Mouse (Mus musculus) urinary bladder, postnatal 25 days (tissue): ENCODE measurements at regions not wholly inside any gene's neighbourhood (a gene's known extent, or its start where the extent isn't known, plus 50 kb on each side); places are given as distances from the start of the nearest gene placed in this dataset.

Experiments
- DNase-seq: peaks from one replicate; pipeline ENCODE4 v3.0.0; 2022; ENCODE audit warnings: low spot score

DNA sequence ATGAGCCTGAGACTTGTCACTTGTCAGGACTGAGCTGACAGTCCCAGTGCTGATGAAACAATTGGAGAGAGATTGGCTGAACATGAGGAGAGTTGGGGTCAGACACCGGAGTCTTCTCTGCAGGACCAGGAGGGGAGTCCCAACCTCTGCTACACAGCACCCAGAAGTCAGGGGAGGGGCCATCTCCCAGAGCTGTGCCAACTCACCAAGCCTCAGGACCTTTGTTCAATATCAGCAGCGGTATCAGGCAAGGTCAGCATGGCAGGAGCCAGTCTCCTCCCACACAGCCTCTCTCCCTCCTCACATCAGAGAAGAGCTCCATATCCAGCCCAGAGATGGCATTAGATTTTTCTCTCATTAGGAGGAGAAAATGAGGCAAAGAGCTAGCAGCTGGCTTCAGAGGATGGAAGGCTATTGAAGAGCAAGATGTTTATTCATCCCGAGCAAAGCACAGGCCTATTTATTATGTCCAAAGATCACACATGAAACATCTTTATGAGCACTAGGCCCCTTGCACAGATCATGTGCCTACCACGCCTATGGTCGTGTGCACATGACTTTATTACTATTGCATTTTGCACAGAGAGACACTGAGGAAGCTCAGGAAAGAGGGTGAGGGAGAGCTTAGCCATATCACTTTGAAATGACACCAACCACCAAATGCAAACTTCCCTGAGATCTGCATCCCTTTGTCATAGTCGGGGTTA lies 532.9 kb downstream of the Tshz3 start:
- DNase-seq: no peak

DNA sequence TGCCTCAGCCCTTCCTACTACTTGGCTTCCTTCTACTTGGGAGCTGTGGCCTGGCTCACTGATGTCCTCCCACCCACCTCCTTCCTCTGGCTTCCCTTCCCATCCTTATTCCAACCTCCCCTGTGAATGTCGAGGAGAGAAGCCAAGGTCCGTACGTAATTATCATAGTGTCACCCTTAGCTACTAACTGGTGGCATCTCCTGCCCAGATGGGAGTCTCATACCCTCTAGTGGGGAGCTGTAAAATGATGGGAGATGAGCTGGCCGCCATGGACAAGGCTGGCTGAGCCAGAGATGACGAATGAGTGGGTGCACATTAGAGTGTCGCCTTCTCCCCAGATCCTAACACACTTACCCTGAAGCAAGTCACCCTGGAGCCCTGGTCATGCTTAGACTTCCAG lies 532.6 kb downstream of the Zfp536 start:
- no peak for DNase-seq

DNA sequence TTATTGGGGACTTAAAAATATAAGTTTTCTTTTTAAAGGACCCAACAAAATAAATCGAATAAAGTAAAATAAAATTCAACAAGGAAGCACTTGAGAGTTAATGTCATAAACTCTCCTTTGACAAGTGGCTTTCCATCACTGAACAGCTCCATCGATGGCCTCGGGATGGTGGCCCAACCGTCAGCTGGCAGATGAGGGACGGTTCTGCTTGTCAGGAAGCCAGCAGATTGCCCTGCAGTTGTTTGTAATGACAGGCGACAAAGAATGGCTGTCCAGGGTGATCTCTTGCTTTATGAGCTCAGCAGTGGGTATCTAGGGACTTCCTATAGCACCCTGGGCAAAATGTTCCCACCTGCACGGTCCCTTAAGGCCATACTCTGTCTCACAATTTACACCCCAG lies 531.7 kb downstream of the Zfp536 start:
- DNase-seq: no peak

GRCm38 (mm10) chr7:37242476-37242875 lies 531.0 kb downstream of the Zfp536 start:
- no peak for DNase-seq

GRCm38 (mm10) chr7:37246156-37246555 lies 527.3 kb downstream of the Zfp536 start:
- no peak for DNase-seq

GRCm38 (mm10) chr7:37254431-37254830 lies 519.0 kb downstream of the Zfp536 start:
- DNase-seq: no peak

GRCm38 (mm10) chr7:37255840-37256239 lies 517.6 kb downstream of the Zfp536 start:
- DNase-seq: no peak

DNA sequence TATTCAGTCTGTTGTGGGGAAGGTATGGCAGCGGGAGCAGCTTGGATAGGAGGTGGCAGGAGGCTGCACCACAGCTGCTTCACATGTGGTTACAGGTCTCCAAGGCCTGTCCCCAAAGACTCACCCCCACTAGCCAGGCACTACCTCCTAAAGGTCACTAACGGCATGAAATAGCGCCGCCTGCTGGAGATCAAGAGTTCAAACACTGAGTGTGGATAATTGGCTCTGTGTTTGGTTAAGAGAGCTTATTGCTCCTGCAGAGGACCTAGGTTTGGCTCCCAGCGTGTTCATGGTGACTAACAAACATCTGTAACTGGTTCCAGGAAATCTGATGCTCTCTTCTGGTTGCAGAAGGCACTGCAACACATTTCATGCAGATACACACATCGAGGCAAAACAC lies 514.1 kb downstream of the Zfp536 start:
- DNase-seq: no peak

DNA sequence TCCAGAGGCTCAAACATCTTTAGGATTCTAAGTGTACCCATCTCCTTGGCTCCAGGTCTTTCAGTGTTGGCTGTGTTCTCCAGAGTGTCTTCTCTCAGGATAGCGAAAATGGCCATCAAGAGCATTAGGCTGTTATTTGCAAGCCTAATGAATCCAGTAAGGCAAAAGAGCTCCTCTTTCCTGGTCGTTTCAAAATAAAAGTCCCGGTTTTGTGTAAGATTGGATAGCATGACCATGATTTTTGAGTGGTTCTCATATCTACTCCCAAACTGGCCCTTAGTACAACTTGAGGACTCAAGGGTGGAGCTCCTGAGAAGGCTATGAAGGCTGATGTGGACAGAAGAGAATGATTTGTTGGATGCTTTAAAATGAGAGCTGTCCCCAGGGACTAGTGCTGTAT lies 510.6 kb downstream of the Zfp536 start:
- DNase-seq: no peak

GRCm38 (mm10) chr7:37267404-37267803 lies 506.0 kb downstream of the Zfp536 start:
- DNase-seq: no peak

- DNase-seq: no peak
Observed at GRCm38 (mm10) chr7:37270841-37271240, 502.6 kb downstream of the Zfp536 start.

GRCm38 (mm10) chr7:37290018-37290417 lies 483.4 kb downstream of the Zfp536 start:
- DNase-seq: no peak

DNA sequence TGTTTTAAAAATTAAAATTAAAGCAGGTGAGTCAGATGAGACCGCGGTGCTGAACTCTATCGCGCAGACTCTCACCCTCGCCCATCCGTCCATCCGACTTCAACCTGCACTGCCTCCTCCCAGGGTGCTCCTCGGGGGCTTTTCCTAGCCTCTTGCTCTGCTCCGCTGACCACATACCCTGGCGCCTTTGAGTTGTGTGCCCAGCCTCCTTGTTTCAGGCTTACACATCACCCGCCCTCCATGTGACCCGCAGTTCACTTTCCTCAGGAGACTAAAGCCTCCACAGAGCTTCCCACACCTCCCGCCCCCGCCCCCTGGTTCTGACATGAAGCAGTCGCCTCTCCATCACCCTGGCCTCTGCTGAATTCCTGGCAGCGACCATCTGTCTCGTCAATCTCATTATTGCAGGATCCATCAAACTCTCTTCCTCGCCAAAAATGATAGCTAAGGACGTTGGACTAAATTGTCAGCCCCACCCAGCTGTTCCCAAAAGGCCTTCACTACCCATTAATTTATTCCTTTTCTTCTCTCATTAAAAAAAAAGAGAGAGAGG lies 482.9 kb downstream of the Zfp536 start:
- no peak for DNase-seq

GRCm38 (mm10) chr7:37291726-37292125 lies 481.7 kb downstream of the Zfp536 start:
- DNase-seq: peak; percentile 6

GRCm38 (mm10) chr7:37292554-37292953 lies 480.9 kb downstream of the Zfp536 start:
- DNase-seq: no peak

DNA sequence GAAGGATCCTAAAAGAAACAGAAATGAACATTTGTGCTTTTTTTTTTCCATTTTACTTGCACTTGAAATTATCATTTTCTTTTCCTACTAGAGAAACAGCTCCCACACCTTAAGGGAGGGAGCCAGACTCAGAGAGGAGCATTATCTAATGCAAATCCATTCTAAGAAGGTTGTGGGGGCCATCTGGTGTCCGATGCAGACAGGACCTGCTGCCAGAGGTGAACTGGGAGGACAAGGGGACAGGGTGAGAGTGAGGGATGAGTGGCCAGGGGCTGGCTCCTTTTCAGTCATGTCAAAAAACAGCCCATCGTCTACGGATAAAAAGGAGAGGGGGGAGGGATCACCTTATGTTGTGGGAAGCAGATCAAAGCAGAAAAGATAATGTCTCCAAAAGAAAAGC lies 474.6 kb downstream of the Zfp536 start:
- DNase-seq: no peak

DNA sequence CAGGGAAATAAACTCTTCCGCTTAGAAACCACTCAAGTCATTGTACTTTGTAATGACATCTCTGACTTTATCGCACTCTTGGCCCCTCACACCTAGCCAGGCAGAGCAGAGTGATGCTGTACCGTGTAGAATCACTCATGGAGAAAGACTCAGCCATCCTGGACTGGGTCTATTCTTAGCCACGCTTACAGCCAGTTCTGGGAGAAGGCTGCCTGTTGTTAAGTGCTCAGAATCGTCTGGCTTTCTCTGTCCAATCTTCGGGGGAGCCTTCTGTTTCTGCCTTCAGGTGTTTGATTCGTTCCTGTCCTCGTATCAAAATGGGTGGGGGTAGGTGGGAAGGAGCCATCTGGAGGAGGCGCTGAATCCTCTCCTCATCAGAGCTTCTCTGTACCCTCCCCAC lies 468.0 kb downstream of the Zfp536 start:
- no peak for DNase-seq

DNA sequence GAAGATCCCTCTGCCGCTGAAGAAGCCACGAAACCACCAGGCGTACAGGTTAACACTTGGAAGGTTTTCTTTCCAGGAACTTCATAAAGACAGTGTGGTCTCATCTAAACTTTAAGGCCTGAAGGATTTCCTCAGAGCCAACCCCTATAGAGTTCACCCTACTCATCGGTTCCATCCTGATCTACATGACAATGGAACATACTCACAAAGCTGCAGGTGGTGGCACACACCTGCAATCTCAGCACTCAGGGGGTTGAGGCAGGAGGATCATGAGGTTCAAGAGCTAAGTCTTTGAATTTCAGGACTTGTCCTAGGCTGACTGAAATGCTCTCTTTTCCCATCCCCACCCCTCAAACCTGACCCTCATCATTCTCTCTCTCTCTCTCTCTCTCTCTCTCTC lies 466.2 kb downstream of the Zfp536 start:
- no peak for DNase-seq

DNA sequence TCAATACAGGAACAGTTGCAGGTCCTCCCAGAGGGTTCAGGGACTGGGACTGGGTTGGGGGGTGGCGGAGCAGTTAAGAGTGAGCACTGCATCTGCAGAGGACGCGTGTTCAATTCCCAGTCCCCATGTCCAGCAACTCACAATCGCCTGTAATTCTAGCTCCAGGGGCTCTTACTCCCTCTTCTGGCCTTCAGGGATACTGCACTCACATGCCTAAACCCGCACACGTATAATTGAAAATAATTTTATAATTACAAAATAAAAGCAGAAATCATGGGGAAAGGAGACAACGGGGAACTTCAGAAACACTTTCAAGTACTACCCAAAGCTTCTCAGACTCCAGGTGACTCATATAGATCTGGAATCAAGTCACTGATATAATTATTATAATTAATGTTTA lies 448.8 kb downstream of the Zfp536 start:
- no peak for DNase-seq

DNA sequence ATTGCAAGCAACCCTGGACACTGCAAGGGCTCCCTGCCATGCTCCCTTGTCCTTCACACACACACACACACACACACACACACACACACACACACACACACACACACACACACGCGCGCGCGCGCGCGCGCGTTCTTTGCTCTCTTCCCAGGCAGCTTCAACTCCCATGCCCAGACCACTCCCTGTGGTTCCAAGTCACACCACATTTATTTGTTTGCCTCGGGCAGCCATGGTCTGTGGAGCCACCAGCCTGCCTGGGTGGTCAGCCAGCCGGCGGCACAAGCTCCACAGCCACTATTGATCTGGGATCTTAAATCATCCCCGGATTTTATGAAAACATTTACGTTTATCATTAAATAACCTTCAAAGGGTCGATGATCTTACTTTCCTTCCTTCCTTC lies 440.0 kb downstream of the Zfp536 start:
- DNase-seq: no peak

DNA sequence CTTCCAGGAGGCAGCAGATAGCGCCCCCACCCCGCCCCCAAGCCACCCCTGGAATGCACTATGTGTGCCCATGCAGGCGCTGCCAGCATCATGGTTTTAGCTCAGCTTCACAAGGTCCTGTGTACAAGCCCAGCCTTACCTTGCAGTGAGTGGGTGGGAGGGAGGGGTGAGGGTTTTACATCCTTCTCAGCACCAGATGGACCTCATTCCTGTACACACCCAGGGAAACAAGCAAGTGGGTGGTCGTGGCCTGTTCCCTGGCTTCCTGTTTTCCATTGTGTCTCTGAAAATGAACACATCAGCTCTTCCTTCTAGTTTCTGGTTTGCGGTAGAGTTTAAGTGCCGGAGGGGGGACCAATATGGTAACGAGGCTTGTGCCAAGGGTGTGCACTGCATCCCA lies 438.2 kb downstream of the Zfp536 start:
- DNase-seq: no peak

DNA sequence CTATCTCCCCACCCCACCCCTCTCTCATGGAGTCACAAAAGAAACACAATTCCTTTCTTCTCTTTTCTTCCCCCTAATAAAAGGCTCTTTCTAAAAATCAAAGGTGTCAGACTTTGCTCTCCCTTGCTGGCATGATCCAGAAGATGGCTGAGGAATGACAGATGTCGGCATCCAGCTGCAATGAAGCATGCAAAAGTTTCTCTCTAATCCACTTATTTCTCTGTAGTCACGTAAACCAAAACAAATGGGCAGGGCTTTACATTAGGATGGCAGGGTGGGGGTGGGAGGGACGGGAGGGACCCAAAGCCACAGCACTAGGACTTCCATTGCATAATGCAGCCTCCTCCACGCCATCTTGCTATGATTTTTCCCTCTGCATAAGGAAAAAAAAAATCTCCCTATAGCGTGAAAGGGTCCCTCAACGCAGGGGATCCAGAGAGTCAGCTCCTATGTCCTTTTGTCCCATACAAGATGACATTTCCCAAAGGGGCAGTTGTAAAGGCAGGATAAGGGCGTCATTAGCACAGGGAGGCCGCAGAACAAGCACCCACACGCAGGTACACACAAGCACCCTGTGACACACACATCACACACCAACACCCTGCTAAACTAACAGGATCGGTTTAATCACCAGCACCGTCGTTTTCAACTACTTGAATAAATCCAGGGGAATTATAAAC lies 437.1 kb downstream of the Zfp536 start:
- no peak for DNase-seq

DNA sequence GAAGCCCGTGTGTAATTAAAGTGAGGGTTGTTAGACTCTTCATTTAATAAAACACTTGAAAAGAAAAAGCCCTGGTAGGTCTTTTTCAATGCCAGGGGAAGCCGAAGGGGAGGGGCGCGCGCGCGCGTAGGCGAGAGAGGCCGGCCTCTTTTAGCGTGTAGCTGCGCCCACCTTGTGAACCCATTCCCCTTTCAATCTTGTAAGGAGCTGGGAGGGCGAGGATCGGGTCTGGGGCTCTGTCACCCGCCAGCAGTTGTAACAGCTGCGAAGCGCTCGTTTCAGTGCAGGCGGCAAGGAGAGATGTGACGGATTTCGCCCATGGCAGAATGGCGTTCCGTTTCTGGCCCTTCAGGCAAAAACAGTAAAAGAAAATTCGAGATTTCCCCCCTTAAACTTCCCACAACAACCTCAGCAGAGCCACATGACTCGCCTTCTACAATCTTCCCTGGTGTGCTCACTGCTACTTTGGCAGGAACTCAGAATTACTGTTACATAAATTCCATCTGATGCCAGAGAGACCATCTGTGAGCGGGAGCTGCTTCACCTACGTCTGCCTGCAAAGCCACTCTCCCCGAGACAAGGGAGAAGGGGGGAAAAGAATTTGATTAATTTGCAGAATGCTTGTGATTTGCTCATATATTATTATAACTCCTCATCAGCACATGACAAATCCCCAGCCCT lies 436.4 kb downstream of the Zfp536 start:
- DNase-seq: no peak
